Mouse (Mus musculus) liver, embryonic 14.5 days (tissue): ENCODE measurements around the gene Dnaic1.

Source experiments
- CTCF ChIP-seq: IDR thresholded peaks from 2 replicates; pipeline ENCODE4 v1.5.1; 2016; ENCODE audit warnings: antibody characterized with exemption, low read depth, control low read depth
- EP300 ChIP-seq: IDR thresholded peaks from 2 replicates; pipeline ENCODE4 v1.6.1; 2016; ENCODE audit warnings: antibody characterized with exemption, low read depth

DNA sequence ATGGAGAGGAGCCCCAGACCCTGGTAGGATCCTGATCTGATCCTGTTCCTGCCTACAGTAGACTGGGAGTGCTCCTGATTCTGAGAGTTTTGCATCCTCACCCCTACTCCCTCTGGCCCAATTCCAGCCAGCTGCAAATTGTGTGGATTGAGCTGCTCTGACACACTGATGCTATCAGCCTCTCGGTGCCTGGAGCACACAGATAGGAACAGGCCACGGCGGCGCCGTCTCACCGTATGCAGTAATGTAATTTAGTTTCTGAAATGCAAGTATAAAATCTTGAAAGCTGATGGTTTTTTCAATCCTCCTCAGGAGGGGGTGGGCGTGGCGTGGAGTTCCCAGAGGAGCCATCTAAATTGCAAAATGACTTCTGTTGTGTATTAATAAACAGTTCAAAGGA is 27.4 kb upstream of the Dnaic1 start:
- no peak for TF ChIP-seq CTCF
- no peak for TF ChIP-seq EP300
